Mouse (Mus musculus): Measurements from ENCODE around the gene Tesc.

DNA sequence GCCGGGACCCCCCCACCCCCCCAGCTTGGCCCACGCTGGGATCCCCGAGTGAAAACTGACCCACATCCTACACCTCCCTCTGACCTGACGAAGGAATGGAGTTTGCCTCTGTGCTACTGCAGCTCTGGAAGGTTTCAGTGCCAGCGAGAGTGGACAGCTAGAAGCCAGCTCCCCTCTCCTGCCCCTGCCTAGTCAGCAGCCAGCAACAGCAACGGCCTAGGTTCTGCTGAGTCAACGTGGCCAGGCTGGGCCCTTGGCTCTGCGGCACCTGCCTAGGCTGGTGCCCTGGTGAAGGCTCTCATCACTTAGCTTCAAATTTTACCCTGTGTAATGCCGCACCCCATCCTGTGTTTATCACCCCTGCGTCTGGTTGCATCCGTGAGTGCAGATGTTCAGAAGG, 7.6 kb upstream of the Tesc start:
- no peak for TF ChIP-seq CTCF (IDR thresholded peaks at IDR 0.05; ENCODE audit: low read depth, low read length)
- TF ChIP-seq POLR2A (IDR thresholded peaks at IDR 0.05; ENCODE audit: borderline replicate concordance, low read depth, low read length): no peak
